Mouse (Mus musculus) liver, embryonic 13.5 days (tissue): ENCODE measurements around the gene Ccdc34. TPM values are rescaled to one million over a fixed set of nuclear protein-coding genes. Genes with fewer than 3 reads are reported as not detected.

ENCODE experiments used
- ATAC-seq: fragments of 200-750 bp; cut with Nextera tagmentation; 2 replicates; pipeline ENCODE4 v1.8.0; 2017; ENCODE audit warnings: low read depth, mild to moderate bottlenecking, moderate number of reproducible peaks, moderate library complexity
- DNase-seq: peaks from one replicate; pipeline ENCODE4 v3.0.0; 2022
- H3K27ac ChIP-seq: fragments of 300-500 bp; sonication (generic); 2 replicates; pipeline ENCODE4 v1.5.1; 2015; ENCODE audit warnings: moderate library complexity, mild to moderate bottlenecking, inconsistent platforms
- H3K27me3 ChIP-seq: fragments of 300-500 bp; sonication (generic); 2 replicates; pipeline ENCODE4 v1.6.1; 2015; ENCODE audit warnings: mild to moderate bottlenecking, inconsistent platforms
- H3K36me3 ChIP-seq: fragments of 300-500 bp; sonication (generic); 2 replicates; pipeline ENCODE4 v1.6.1; 2015; ENCODE audit warnings: mild to moderate bottlenecking, inconsistent platforms
- H3K4me1 ChIP-seq: fragments of 300-500 bp; sonication (generic); replicated peaks from 2 replicates; pipeline ENCODE4 v1.6.1; 2015; ENCODE audit warnings: inconsistent platforms
- H3K4me2 ChIP-seq: fragments of 300-500 bp; sonication (generic); 2 replicates; pipeline ENCODE4 v1.6.1; 2015; ENCODE audit warnings: inconsistent platforms, mild to moderate bottlenecking, moderate library complexity
- H3K4me3 ChIP-seq: fragments of 300-500 bp; sonication (generic); replicated peaks from 2 replicates; pipeline ENCODE4 v1.5.1; 2015; ENCODE audit warnings: mild to moderate bottlenecking, inconsistent platforms
- H3K9ac ChIP-seq: fragments of 300-500 bp; sonication (generic); 2 replicates; pipeline ENCODE4 v1.6.1; 2015; ENCODE audit warnings: mild to moderate bottlenecking, inconsistent platforms
- H3K9me3 ChIP-seq: fragments of 300-500 bp; sonication (generic); replicated peaks from 2 replicates; pipeline ENCODE4 v1.6.1; 2016; ENCODE audit warnings: inconsistent platforms
- WGBS: fragments of 180-500 bp; shearing (Covaris S2); methylation state at CpG from one replicate; pipeline ENCODE4 v1.1.7; 2015; ENCODE audit not compliant: insufficient replicate concordance; 5-methylcytosine and 5-hydroxymethylcytosine counted together
- polyA plus RNA-seq: library from polyadenylated mRNA; unstranded; fragments of >200 nt; fragmentation: Nextera tagmentation; extraction: Ambion mirVana; gene quantifications from 2 replicates; pipeline ENCODE4 v1.2.1, GENCODE M21; 2015

The Ccdc34 gene
- polyA plus RNA-seq, 1 experiment from 2014 or later, result 26.2 TPM

- DNase-seq, result no peak
- Histone ChIP-seq H3K9ac (no peak overlapping the region), H3K4me2 (no peak overlapping the region), H3K4me3 (no peak overlapping the region), H3K4me1 (peaks cover 50% of the 10 kb centered on the region), H3K9me3 (no peaks in the 10 kb centered on the region), H3K27ac (no peak overlapping the region), H3K36me3 (peaks cover 5% of the 10 kb centered on the region; the same call in 1 of the 2 replicates), H3K27me3 (no peaks in the 10 kb centered on the region)
- 81% methylated on average over 1 of the region's 1 CpGs for WGBS
- no peak for ATAC-seq
These were observed 12.9 kb upstream of the Ccdc34 start for GRCm38 (mm10) chr2:110004668-110005067.

DNA sequence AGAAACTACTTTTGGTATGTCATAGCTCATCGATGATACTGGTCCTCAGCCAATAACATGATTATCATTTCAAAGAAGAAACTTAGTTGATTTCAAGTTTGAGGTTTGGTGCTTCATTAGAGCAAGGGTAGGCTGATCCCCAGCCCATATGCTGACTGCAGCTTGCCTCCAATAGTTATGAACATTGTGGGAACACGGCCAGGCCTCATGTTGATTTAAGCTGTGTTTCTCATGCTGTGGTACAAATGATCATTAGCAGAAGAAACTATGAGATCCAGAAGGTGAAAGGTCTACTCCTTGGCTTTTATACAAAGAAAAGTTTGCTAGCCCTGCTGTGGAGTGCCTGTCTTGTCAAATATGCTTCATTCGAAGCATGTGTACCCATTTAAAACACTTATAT, 12.5 kb upstream of the Ccdc34 start:
- Histone ChIP-seq H3K9me3 (no peaks in the 10 kb centered on the region), H3K9ac (no peak overlapping the region), H3K27me3 (no peaks in the 10 kb centered on the region), H3K4me1 (peaks cover 50% of the 10 kb centered on the region), H3K4me2 (no peak overlapping the region), H3K36me3 (peaks cover 5% of the 10 kb centered on the region; the same call in 1 of the 2 replicates), H3K27ac (peak overlapping the region; percentile 62), H3K4me3 (no peak overlapping the region)
- DNase-seq (no peak), ATAC-seq (no peak)
- 71% methylated on average over 3 of the region's 3 CpGs for WGBS

DNA sequence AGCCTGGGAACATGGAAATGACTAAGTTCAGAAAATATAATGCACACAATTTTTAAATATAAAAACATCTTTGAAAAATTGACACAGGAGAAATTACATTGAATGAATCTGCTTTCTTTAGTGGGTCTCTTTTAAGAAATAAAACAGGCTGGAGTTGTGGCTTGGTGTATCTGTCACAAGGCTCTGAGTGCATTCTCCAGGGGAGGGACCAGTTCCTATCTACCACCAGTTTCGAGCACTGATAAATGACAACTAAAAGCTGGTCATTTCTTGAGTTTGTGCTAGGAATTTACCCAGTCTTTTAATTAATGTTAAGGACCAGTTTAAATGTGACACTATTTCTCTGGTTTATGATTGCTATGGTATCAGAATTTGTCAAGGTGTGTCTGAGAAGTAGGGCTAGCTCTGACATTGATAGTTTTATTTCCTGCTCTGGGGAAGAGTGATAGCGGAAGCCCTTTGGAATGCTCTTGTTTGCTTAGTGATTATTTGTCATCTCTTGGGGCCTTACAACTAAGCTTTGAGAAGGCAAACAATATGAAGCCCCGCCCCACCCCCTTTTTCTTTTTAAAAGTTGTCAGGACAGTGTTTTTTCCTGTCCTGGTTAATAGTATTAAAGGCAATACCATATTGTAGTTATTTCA, 11.9 kb upstream of the Ccdc34 start:
- WGBS, result 32% methylated on average over 3 of the region's 3 CpGs

GRCm38 (mm10) chr2:110007423-110008267, 10.0 kb upstream of the Ccdc34 start:
- no peaks in the 10 kb centered on the region for H3K27me3 ChIP-seq
- peak overlapping the region; percentile 78 for H3K27ac ChIP-seq
- no peak overlapping the region; the same call in 1 of the 2 replicates for H3K4me3 ChIP-seq
- 40% methylated on average over 10 of the region's 10 CpGs for WGBS
- peaks cover 50% of the 10 kb centered on the region for H3K4me1 ChIP-seq
- ATAC-seq, result peak; percentile 90
- H3K4me2 ChIP-seq, result peak overlapping the region; percentile 50
- DNase-seq, result peak; percentile 59
- H3K9ac ChIP-seq, result peak overlapping the region; percentile 37; the same call in 1 of the 2 replicates
- no peaks in the 10 kb centered on the region for H3K9me3 ChIP-seq
- H3K36me3 ChIP-seq, result peaks cover 18% of the 10 kb centered on the region

More for the DNA sequence above, 11.9 kb upstream of the Ccdc34 start:
- ATAC-seq, result peak; percentile 60
- H3K9me3 ChIP-seq, result no peaks in the 10 kb centered on the region
- H3K4me3 ChIP-seq, result no peak overlapping the region
- DNase-seq, result no peak
- no peak overlapping the region for H3K9ac ChIP-seq
- peak overlapping the region; percentile 62 for H3K27ac ChIP-seq
- peaks cover 50% of the 10 kb centered on the region for H3K4me1 ChIP-seq
- peak overlapping the region; percentile 34 for H3K4me2 ChIP-seq
- H3K27me3 ChIP-seq, result no peaks in the 10 kb centered on the region
- peaks cover 5% of the 10 kb centered on the region; the same call in 1 of the 2 replicates for H3K36me3 ChIP-seq

DNA sequence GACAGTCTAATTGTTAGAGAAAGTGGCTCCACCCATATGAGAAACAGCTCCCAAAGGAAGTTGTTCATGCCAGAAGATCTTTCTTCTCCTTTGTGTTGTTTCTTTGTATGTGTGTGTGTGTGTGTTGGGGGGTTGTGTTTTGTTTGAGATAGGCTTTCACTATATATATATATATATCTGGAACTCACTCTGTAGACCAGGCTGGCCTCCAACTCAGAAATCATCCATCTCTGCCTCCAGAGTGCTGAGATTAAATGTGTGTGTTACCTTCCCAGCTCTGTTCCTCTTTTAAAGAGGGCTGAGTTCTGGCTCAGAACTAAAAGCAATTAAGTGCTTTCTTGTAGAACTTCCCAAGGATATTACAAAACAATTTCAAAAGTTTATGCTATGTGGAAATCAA, 8.2 kb upstream of the Ccdc34 start:
- Histone ChIP-seq H3K9ac (no peak overlapping the region), H3K4me2 (no peak overlapping the region), H3K9me3 (no peaks in the 10 kb centered on the region), H3K27ac (no peak overlapping the region), H3K4me1 (peaks cover 50% of the 10 kb centered on the region), H3K27me3 (no peaks in the 10 kb centered on the region), H3K4me3 (no peak overlapping the region), H3K36me3 (peaks cover 18% of the 10 kb centered on the region)
- DNase-seq (no peak), ATAC-seq (no peak)

DNA sequence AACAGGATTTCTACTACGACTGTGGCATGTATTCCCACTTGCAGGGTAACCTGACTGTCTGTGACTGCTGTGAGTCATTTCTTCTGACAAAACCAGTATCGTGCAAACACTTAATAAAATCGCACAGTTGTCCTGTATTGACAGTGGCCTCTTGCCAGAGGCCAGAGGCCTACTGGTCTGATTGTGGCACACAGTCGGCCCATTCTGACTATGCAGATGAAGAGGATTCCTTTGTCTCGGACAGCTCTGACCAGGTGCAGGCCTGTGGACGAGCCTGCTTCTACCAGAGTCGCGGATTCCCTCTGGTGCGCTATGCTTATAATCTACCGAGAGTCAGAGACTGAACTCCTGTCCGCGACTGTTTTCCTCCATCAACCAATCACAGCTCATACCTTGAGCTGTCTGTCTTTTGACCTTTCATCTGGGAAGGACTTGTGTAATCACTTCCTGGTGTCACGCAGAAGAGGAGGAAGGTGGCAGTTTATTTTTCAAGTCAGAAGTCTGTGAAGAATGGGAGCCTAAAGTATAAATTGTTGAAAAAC, 5.4 kb upstream of the Ccdc34 start:
- H3K4me1 ChIP-seq, result peaks cover 34% of the 10 kb centered on the region
- ATAC-seq (no peak), DNase-seq (no peak)
- H3K27me3 ChIP-seq, result no peaks in the 10 kb centered on the region
- H3K4me2 ChIP-seq, result no peak overlapping the region
- peaks cover 15% of the 10 kb centered on the region for H3K36me3 ChIP-seq
- no peak overlapping the region for H3K27ac ChIP-seq
- WGBS, result 86% methylated on average over 13 of the region's 13 CpGs
- no peak overlapping the region for H3K9ac ChIP-seq
- no peaks in the 10 kb centered on the region for H3K9me3 ChIP-seq
- H3K4me3 ChIP-seq, result no peak overlapping the region

DNA sequence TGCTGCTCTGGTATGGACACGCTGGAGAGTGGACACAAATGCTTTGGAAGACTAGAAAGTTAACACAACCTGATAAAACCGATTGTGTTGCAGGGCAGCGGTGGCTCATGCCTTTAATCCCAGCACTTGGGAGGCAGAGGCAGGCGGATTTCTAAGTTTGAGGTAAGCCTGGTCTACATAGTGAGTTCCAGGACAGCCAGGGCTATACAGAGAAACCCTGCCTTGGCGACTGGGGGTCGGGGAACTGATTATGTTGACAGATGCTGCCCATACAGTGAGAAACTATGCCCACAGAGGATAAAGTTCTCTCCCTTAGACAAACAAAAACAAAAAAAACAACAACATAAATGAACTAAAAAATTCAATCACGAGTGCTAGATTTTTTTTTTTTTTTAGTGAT, 530 bp upstream of the Ccdc34 start:
- ATAC-seq (no peak), DNase-seq (no peak)
- Histone ChIP-seq H3K4me3 (peak overlapping the region; percentile 82), H3K27me3 (no peaks in the 10 kb centered on the region), H3K27ac (no peak overlapping the region), H3K9ac (peak overlapping the region; percentile 86), H3K36me3 (peaks cover 24% of the 10 kb centered on the region), H3K4me2 (peak overlapping the region; percentile 84), H3K9me3 (no peaks in the 10 kb centered on the region), H3K4me1 (peaks cover 37% of the 10 kb centered on the region)
- WGBS, result 35% methylated on average over 7 of the region's 7 CpGs

- peaks cover 37% of the 10 kb centered on the region for H3K4me1 ChIP-seq
- DNase-seq (no peak), ATAC-seq (no peak)
- no peaks in the 10 kb centered on the region for H3K27me3 ChIP-seq
- H3K4me2 ChIP-seq, result peak overlapping the region; percentile 84
- H3K9me3 ChIP-seq, result no peaks in the 10 kb centered on the region
- peak overlapping the region; percentile 86 for H3K9ac ChIP-seq
- H3K27ac ChIP-seq, result no peak overlapping the region
- H3K4me3 ChIP-seq, result peak overlapping the region; percentile 82; the same call in 1 of the 2 replicates
- 91% methylated on average over 4 of the region's 4 CpGs for WGBS
- peaks cover 32% of the 10 kb centered on the region for H3K36me3 ChIP-seq
These were observed 2.0 kb downstream of the Ccdc34 start for GRCm38 (mm10) chr2:110019656-110020055.

- ATAC-seq (no peak), DNase-seq (no peak)
- H3K4me2 ChIP-seq, result peak overlapping the region; percentile 84; the same call in 1 of the 2 replicates
- H3K9ac ChIP-seq, result 0 out of 2 replicates have a peak overlapping the region, but pooled peaks have one; percentile 44
- H3K4me1 ChIP-seq, result peaks cover 34% of the 10 kb centered on the region
- H3K27ac ChIP-seq, result no peak overlapping the region
- H3K9me3 ChIP-seq, result no peaks in the 10 kb centered on the region
- WGBS, result 76% methylated on average over 1 of the region's 1 CpGs
- H3K4me3 ChIP-seq, result no peak overlapping the region
- H3K27me3 ChIP-seq, result no peaks in the 10 kb centered on the region
- peaks cover 34% of the 10 kb centered on the region for H3K36me3 ChIP-seq
These were observed 2.8 kb downstream of the Ccdc34 start for GRCm38 (mm10) chr2:110020430-110020829.

DNA sequence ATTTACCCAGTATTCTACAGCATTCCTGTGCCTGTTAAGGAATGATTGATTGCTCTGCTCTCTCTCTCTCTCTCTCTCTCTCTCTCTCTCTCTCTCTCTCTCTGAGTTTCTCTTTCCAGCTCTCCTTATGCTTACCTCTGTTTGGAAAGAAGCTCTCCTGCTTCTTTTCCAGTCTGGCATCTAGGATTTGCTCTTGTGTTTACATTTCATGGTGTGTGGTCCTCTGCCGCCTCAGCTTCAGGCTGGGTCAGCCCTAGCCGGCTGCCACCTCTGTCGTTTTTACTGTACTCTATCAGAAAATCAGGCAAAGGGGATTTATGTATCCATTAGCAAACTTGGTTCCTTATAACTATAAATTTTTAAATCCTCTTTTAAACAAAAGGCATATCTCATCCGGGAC, 18.6 kb downstream of the Ccdc34 start:
- ATAC-seq (no peak), DNase-seq (no peak)
- H3K27me3 ChIP-seq, result no peaks in the 10 kb centered on the region
- H3K4me1 ChIP-seq, result peaks cover 6% of the 10 kb centered on the region
- no peak overlapping the region for H3K27ac ChIP-seq
- 63% methylated on average over 4 of the region's 4 CpGs for WGBS
- H3K9me3 ChIP-seq, result no peaks in the 10 kb centered on the region
- H3K36me3 ChIP-seq, result peaks cover 28% of the 10 kb centered on the region
- no peak overlapping the region for H3K4me3 ChIP-seq
- H3K4me2 ChIP-seq, result no peak overlapping the region
- no peak overlapping the region for H3K9ac ChIP-seq

DNA sequence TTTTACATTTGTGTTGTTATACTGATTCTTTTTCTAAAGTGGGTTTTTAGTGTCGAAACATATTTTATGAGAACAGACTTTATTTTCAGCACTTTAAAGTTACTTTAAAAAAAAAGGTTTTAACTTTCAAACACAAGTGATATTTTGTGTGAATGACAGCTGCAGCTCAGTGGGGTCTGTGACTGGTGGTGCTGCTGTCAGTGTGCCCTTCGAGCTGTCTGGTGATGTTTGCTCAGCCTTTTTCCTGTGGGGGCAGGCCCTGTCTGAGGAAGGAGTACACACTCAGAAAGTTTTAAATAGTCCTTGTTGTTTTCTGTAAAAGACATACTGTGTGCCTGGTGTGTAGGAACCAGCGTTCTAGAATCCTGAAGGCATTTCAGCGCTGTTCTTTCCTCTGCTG, 19.0 kb downstream of the Ccdc34 start:
- no peak for DNase-seq

More for the DNA sequence above, 19.0 kb downstream of the Ccdc34 start:
- Histone ChIP-seq H3K27ac (no peak overlapping the region), H3K9ac (no peak overlapping the region), H3K4me2 (no peak overlapping the region), H3K9me3 (no peaks in the 10 kb centered on the region), H3K27me3 (no peaks in the 10 kb centered on the region), H3K4me3 (no peak overlapping the region), H3K4me1 (peaks cover 6% of the 10 kb centered on the region), H3K36me3 (peaks cover 30% of the 10 kb centered on the region)
- no peak for ATAC-seq
- 70% methylated on average over 4 of the region's 4 CpGs for WGBS
